Mouse (Mus musculus): Measurements from ENCODE around the gene Fam50b.

The Fam50b gene

GRCm38 (mm10) chr13:34739071-34739470 is 4.4 kb downstream of the Fam50b start:
- DNase-seq: no peak

GRCm38 (mm10) chr13:34741254-34741653 is 6.6 kb downstream of the Fam50b start:
- DNase-seq: no peak

- DNase-seq: no peak
Observed at GRCm38 (mm10) chr13:34741813-34742568, 7.3 kb downstream of the Fam50b start.

- no peak for DNase-seq
Observed at GRCm38 (mm10) chr13:34746811-34747210, 12.2 kb downstream of the Fam50b start.

GRCm38 (mm10) chr13:34748530-34748929 is 13.9 kb downstream of the Fam50b start:
- DNase-seq: no peak

GRCm38 (mm10) chr13:34759202-34759601 is 24.6 kb downstream of the Fam50b start:
- no peak for DNase-seq

- no peak for DNase-seq
Observed at GRCm38 (mm10) chr13:34760518-34761287, 26.1 kb downstream of the Fam50b start.

GRCm38 (mm10) chr13:34762136-34762535 is 27.5 kb downstream of the Fam50b start:
- DNase-seq: no peak

- no peak for DNase-seq
Observed at GRCm38 (mm10) chr13:34762865-34763264, 28.2 kb downstream of the Fam50b start.

GRCm38 (mm10) chr13:34765269-34765668 is 30.6 kb downstream of the Fam50b start:
- DNase-seq: no peak

GRCm38 (mm10) chr13:34766572-34766971 is 31.9 kb downstream of the Fam50b start:
- no peak for DNase-seq

- no peak for DNase-seq
Observed at GRCm38 (mm10) chr13:34767527-34768292, 33.1 kb downstream of the Fam50b start.

- DNase-seq: no peak
Observed at GRCm38 (mm10) chr13:34776767-34777166, 42.1 kb downstream of the Fam50b start.

GRCm38 (mm10) chr13:34780856-34781610 is 46.4 kb downstream of the Fam50b start:
- no peak for DNase-seq

GRCm38 (mm10) chr13:34781611-34782009 is 47.0 kb downstream of the Fam50b start:
- no peak for DNase-seq

- no peak for DNase-seq
Observed at GRCm38 (mm10) chr13:34784818-34785217, 50.2 kb downstream of the Fam50b start.

- DNase-seq: no peak
Observed at GRCm38 (mm10) chr13:34786634-34787033, 52.0 kb downstream of the Fam50b start.

- no peak for DNase-seq
Observed at GRCm38 (mm10) chr13:34787546-34787945, 52.9 kb downstream of the Fam50b start.

GRCm38 (mm10) chr13:34789176-34789818 is 54.6 kb downstream of the Fam50b start:
- DNase-seq: no peak

GRCm38 (mm10) chr13:34793066-34793465 is 58.4 kb downstream of the Fam50b start:
- DNase-seq: no peak

GRCm38 (mm10) chr13:34793816-34794215 is 59.2 kb downstream of the Fam50b start:
- peak; percentile 71 for DNase-seq

GRCm38 (mm10) chr13:34794426-34794825 is 59.8 kb downstream of the Fam50b start:
- peak; percentile 19 for DNase-seq
